Mouse (Mus musculus): ENCODE measurements around the gene Polr1a. TPM values are rescaled to one million over a fixed set of nuclear protein-coding genes. Genes with fewer than 3 reads are reported as not detected.

Polr1a gene
- polyA plus RNA-seq, 2 experiments: 27.1 to 31.9 TPM

GRCm38 (mm10) chr6:72008213-72008655, 99.4 kb downstream of the Polr1a start:
- no peak for TF ChIP-seq POLR2A (IDR thresholded peaks at IDR 0.05; ENCODE audit: borderline replicate concordance, extremely low read depth, insufficient read depth, insufficient read length)
- no peak for DNase-seq (ENCODE audit: low spot score)
- H3K4me1 ChIP-seq (ENCODE audit: control insufficient read depth, insufficient read depth, low read length): no peaks in the 10 kb centered on the region
- no peaks in the 10 kb centered on the region for H3K36me3 ChIP-seq (ENCODE audit: control insufficient read depth, insufficient read depth, low read length)
- no peaks in the 10 kb centered on the region for H3K27me3 ChIP-seq (ENCODE audit: control insufficient read depth, insufficient read depth, low read length)
- no peak for ATAC-seq (ENCODE audit: low FRiP score, low read depth)
- no peak overlapping the region for H3K27ac ChIP-seq (replicated peaks; ENCODE audit: low read depth, low read length)
- H3K9me3 ChIP-seq (ENCODE audit: control insufficient read depth, low read length): no peaks in the 10 kb centered on the region
- 95% methylated on average over 4 of the region's 4 CpGs for WGBS
- H3K4me2 ChIP-seq (replicated peaks; ENCODE audit: low read depth, low read length, severe bottlenecking): no peak overlapping the region
- no peak overlapping the region for H3K4me3 ChIP-seq (replicated peaks; ENCODE audit: low read length)
- H3K9ac ChIP-seq (ENCODE audit: low read depth, low read length, severe bottlenecking): no peak overlapping the region

- no peak overlapping the region for H3K4me3 ChIP-seq (replicated peaks; ENCODE audit: low read length)
- no peaks in the 10 kb centered on the region for H3K27me3 ChIP-seq (ENCODE audit: control insufficient read depth, insufficient read depth, low read length)
- no peaks in the 10 kb centered on the region for H3K4me1 ChIP-seq (ENCODE audit: control insufficient read depth, insufficient read depth, low read length)
- no peak for DNase-seq (ENCODE audit: low spot score)
- 56% methylated on average over 1 of the region's 1 CpGs for WGBS
- no peak overlapping the region for H3K4me2 ChIP-seq (replicated peaks; ENCODE audit: low read depth, low read length, severe bottlenecking)
- no peak overlapping the region for H3K9ac ChIP-seq (ENCODE audit: low read depth, low read length, severe bottlenecking)
- H3K27ac ChIP-seq (replicated peaks; ENCODE audit: low read depth, low read length): no peak overlapping the region
- no peaks in the 10 kb centered on the region for H3K9me3 ChIP-seq (ENCODE audit: control insufficient read depth, low read length)
- no peaks in the 10 kb centered on the region for H3K36me3 ChIP-seq (ENCODE audit: control insufficient read depth, insufficient read depth, low read length)
- no peak for TF ChIP-seq POLR2A (IDR thresholded peaks at IDR 0.05; ENCODE audit: borderline replicate concordance, extremely low read depth, insufficient read depth, insufficient read length)
- ATAC-seq (ENCODE audit: low FRiP score, low read depth): no peak
These were observed 100.6 kb downstream of the Polr1a start for GRCm38 (mm10) chr6:72009454-72009853.

GRCm38 (mm10) chr6:72014033-72014432, 105.2 kb downstream of the Polr1a start:
- TF ChIP-seq POLR2A (IDR thresholded peaks at IDR 0.05; ENCODE audit: borderline replicate concordance, extremely low read depth, insufficient read depth, insufficient read length): no peak
- H3K27ac ChIP-seq (replicated peaks; ENCODE audit: low read depth, low read length): no peak overlapping the region
- no peaks in the 10 kb centered on the region for H3K4me1 ChIP-seq (ENCODE audit: control insufficient read depth, insufficient read depth, low read length)
- ATAC-seq (ENCODE audit: low FRiP score, low read depth) (no peak), DNase-seq (ENCODE audit: low spot score) (no peak)
- no peaks in the 10 kb centered on the region for H3K9me3 ChIP-seq (ENCODE audit: control insufficient read depth, low read length)
- H3K4me2 ChIP-seq (replicated peaks; ENCODE audit: low read depth, low read length, severe bottlenecking): no peak overlapping the region
- H3K9ac ChIP-seq (ENCODE audit: low read depth, low read length, severe bottlenecking): no peak overlapping the region
- WGBS: 77% methylated on average over 4 of the region's 4 CpGs
- no peaks in the 10 kb centered on the region for H3K27me3 ChIP-seq (ENCODE audit: control insufficient read depth, insufficient read depth, low read length)
- no peaks in the 10 kb centered on the region for H3K36me3 ChIP-seq (ENCODE audit: control insufficient read depth, insufficient read depth, low read length)
- no peak overlapping the region for H3K4me3 ChIP-seq (replicated peaks; ENCODE audit: low read length)

GRCm38 (mm10) chr6:72018052-72018451, 109.2 kb downstream of the Polr1a start:
- 77% methylated on average over 6 of the region's 6 CpGs for WGBS
- Histone ChIP-seq H3K36me3 (ENCODE audit: control insufficient read depth, insufficient read depth, low read length) (no peaks in the 10 kb centered on the region), H3K9me3 (ENCODE audit: control insufficient read depth, low read length) (no peaks in the 10 kb centered on the region), H3K27ac (replicated peaks; ENCODE audit: low read depth, low read length) (no peak overlapping the region), H3K4me3 (replicated peaks; ENCODE audit: low read length) (no peak overlapping the region), H3K4me1 (ENCODE audit: control insufficient read depth, insufficient read depth, low read length) (no peaks in the 10 kb centered on the region), H3K9ac (ENCODE audit: low read depth, low read length, severe bottlenecking) (no peak overlapping the region), H3K27me3 (ENCODE audit: control insufficient read depth, insufficient read depth, low read length) (no peaks in the 10 kb centered on the region), H3K4me2 (replicated peaks; ENCODE audit: low read depth, low read length, severe bottlenecking) (no peak overlapping the region)
- no peak for DNase-seq (ENCODE audit: low spot score)
- TF ChIP-seq POLR2A (IDR thresholded peaks at IDR 0.05; ENCODE audit: borderline replicate concordance, extremely low read depth, insufficient read depth, insufficient read length): no peak
- no peak for ATAC-seq (ENCODE audit: low FRiP score, low read depth)

- Histone ChIP-seq H3K36me3 (ENCODE audit: control insufficient read depth, insufficient read depth, low read length) (no peaks in the 10 kb centered on the region), H3K9me3 (ENCODE audit: control insufficient read depth, low read length) (no peaks in the 10 kb centered on the region), H3K4me2 (replicated peaks; ENCODE audit: low read depth, low read length, severe bottlenecking) (no peak overlapping the region), H3K4me1 (ENCODE audit: control insufficient read depth, insufficient read depth, low read length) (no peaks in the 10 kb centered on the region), H3K4me3 (replicated peaks; ENCODE audit: low read length) (no peak overlapping the region), H3K27me3 (ENCODE audit: control insufficient read depth, insufficient read depth, low read length) (no peaks in the 10 kb centered on the region), H3K9ac (ENCODE audit: low read depth, low read length, severe bottlenecking) (no peak overlapping the region), H3K27ac (replicated peaks; ENCODE audit: low read depth, low read length) (no peak overlapping the region)
- DNase-seq (ENCODE audit: low spot score): no peak
- no peak for ATAC-seq (ENCODE audit: low FRiP score, low read depth)
- TF ChIP-seq POLR2A (IDR thresholded peaks at IDR 0.05; ENCODE audit: borderline replicate concordance, extremely low read depth, insufficient read depth, insufficient read length): no peak
These were observed 116.6 kb downstream of the Polr1a start for GRCm38 (mm10) chr6:72025497-72025896.

- no peak overlapping the region for H3K4me2 ChIP-seq (replicated peaks; ENCODE audit: low read depth, low read length, severe bottlenecking)
- DNase-seq (ENCODE audit: low spot score) (no peak), ATAC-seq (ENCODE audit: low FRiP score, low read depth) (no peak)
- H3K27me3 ChIP-seq (ENCODE audit: control insufficient read depth, insufficient read depth, low read length): no peaks in the 10 kb centered on the region
- no peak for TF ChIP-seq POLR2A (IDR thresholded peaks at IDR 0.05; ENCODE audit: borderline replicate concordance, extremely low read depth, insufficient read depth, insufficient read length)
- no peaks in the 10 kb centered on the region for H3K9me3 ChIP-seq (ENCODE audit: control insufficient read depth, low read length)
- H3K27ac ChIP-seq (replicated peaks; ENCODE audit: low read depth, low read length): no peak overlapping the region
- 85% methylated on average over 1 of the region's 1 CpGs for WGBS
- no peak overlapping the region for H3K9ac ChIP-seq (ENCODE audit: low read depth, low read length, severe bottlenecking)
- no peaks in the 10 kb centered on the region for H3K36me3 ChIP-seq (ENCODE audit: control insufficient read depth, insufficient read depth, low read length)
- H3K4me1 ChIP-seq (ENCODE audit: control insufficient read depth, insufficient read depth, low read length): no peaks in the 10 kb centered on the region
- no peak overlapping the region for H3K4me3 ChIP-seq (replicated peaks; ENCODE audit: low read length)
These were observed 119.2 kb downstream of the Polr1a start for GRCm38 (mm10) chr6:72028079-72028478.
